Mouse (Mus musculus): Measurements from ENCODE around the gene Gm44503.

DNA sequence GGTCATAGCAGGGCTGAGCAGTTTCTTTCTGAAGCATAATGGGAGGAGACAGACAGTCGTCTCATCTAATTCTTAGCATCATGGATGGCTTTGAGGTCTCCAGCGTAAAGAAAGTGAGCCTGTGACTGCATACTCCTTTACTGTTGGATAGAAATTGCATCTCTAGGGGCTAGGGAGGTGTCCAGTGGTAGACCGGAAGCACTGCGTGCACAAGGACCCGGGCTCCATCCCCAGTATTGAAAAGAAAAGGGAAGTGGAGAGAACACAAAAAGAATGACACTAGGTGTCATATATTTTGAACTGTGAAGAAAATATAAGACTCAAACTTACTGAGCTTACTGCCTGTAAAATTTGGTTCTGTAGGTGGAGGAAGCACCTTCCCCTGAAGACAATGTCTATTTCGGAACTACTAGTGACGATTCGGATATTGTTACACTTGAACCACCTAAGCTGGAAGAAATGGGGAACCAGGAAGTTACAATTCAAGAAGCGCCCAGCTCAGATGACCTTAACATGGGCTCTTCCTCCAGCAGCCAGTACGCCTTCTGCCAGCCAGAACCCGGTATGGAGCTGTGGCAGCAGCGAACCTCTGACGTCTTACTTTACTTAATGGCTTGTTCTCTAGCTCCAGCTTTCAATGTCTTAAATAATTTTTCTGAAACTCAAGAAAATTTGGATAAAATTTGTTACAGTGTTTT is 42.8 kb downstream of the Gm44503 start:
- TF ChIP-seq CTCF (IDR thresholded peaks at IDR 0.05; ENCODE audit: extremely low read depth, insufficient read length, insufficient replicate concordance, low read depth, low read length) = no peak
- TF ChIP-seq POLR2A (IDR thresholded peaks at IDR 0.05; ENCODE audit: low read depth, low read length) = no peak

All from small intestine, adult 2 months (tissue).